Mouse (Mus musculus): ENCODE data around the gene Gm10959.

DNA sequence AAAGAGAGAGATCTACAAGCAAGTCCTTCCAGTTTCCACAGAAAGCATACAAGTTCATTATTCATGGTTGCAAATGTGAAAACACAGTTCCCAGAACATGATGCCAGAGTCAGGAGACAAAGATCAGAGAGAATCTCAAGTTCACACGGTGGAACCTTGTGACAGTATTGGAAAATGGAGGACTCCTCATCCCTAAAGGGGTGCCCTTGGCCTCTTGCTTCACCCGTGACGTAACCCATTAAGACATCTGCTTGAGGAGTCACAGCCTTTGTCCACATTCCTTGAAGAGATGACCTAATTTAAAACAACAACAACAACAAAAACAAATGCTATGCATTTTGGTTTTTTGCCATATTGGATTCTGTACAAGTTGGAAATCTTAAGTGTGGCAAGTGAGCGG, 54.1 kb downstream of the Gm10959 start:
- TF ChIP-seq GATA1 (IDR thresholded peaks at IDR 0.05; ENCODE audit: low read length): no peak
- no peak for TF ChIP-seq TAL1 (IDR thresholded peaks at IDR 0.05; ENCODE audit: low read length)

Measured in erythroblast, embryonic 14.5 days (primary cell).